Mouse (Mus musculus): Measurements from ENCODE around the gene Fam24a. TPM values are rescaled to one million over a fixed set of nuclear protein-coding genes. Genes with fewer than 3 reads are reported as not detected.

Fam24a gene
- total RNA-seq (2023), result not detected

DNA sequence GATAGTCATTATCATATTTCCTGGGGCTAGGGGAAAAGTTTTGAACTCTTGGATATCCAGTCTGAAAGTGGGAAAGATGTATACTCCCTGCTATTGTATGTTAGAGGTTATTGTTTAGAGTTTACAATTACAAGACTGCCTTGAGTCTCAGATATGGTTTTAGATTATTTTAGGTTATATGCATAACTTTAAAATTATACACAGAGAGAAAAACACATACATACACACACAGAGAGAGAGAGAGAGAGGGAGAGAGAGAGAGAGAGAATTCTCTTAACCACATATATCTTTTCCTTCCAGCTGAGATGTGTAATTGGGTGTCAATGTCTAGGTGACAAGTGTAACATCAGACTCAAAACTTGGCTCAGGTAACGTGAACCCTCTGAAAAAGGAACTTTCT lies at the start of gene Fam24a:
TSS of gene Fam24a (plus strand) at position 301 of the 400 bp plus-strand sequence.

DNA sequence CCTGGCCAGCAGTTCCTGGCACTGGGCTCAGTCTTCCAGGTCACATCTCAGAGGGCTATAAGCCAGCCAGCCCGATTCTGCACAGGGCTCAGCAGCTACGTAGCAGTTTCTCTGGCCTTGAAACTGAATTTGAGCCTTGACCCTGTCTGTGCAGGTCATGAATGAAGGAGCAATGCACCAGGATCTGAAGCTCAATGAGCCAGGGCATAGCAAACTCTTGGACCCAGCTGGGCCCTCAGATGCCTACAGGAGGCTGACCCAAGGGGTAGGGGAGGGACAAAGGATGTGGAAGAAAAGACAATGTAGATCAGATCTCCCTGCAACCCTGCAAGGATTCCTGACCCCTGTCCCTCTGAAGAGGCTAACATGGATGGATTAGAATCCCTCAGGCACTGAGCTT lies 11.5 kb upstream of the Fam24a start, which contains the start of gene Cuzd1:
TSS of gene Cuzd1 (minus strand) at position 101 of the 400 bp plus-strand sequence.

DNA sequence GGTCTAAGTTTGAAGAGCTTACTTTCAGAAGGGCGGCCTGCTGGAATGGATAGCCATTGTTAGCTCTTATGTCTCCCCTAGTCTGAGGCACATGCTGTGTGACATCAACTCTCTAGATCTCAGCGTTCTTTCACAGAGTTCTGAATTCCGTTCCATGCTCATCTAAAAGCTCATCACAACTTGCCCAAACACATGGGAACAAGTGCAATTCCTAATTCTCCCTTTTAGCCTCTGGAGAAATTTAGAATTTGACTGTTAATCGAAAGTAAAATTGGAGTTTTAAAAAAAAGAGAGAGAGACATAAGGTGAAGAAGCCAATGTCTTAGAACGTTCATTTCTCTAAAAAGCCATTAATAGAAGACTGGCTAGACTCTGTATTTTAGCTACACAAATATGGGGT lies 4.2 kb upstream of the Fam24a start, which contains the start of gene Fam24b:
TSS of gene Fam24b (minus strand) at position 101 of the 400 bp plus-strand sequence.

DNA sequence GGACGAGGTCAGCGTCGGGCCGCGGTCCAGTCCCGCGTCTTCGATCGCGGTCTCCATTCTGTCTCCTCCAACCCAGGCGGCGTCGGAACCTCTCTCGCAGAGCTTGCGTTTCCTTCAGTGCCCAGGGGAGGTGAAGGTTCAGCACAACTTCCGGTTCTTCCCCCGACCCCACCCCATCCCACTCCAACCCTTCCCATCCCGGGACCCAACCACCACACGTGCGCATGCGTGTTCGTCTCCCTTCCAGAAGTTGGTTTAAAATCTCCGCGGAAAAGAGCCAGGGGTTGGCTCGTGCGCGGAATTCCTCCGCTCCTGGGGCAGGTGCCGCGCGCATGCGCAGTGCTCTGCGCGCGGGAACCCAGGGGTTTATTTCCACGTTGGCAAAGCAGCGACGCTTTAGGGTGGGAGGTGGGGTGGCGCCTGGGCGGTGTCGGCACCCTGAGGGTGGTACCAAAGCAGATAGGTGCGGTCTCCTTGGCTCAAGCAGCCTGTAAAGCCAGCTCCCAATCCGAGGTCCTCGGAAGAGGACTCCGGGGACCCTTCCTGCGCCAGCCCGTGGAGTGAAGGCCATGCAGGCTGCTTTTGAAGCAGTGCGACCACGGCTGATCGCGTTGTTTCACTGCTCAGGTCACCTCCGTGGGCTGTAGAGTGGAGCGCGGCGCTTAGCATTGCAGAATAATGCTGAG lies 29.1 kb downstream of the Fam24a start, which contains the start of gene 2310057M21Rik:
TSS of gene 2310057M21Rik (minus strand) at position 145 of the 686 bp plus-strand sequence.

DNA sequence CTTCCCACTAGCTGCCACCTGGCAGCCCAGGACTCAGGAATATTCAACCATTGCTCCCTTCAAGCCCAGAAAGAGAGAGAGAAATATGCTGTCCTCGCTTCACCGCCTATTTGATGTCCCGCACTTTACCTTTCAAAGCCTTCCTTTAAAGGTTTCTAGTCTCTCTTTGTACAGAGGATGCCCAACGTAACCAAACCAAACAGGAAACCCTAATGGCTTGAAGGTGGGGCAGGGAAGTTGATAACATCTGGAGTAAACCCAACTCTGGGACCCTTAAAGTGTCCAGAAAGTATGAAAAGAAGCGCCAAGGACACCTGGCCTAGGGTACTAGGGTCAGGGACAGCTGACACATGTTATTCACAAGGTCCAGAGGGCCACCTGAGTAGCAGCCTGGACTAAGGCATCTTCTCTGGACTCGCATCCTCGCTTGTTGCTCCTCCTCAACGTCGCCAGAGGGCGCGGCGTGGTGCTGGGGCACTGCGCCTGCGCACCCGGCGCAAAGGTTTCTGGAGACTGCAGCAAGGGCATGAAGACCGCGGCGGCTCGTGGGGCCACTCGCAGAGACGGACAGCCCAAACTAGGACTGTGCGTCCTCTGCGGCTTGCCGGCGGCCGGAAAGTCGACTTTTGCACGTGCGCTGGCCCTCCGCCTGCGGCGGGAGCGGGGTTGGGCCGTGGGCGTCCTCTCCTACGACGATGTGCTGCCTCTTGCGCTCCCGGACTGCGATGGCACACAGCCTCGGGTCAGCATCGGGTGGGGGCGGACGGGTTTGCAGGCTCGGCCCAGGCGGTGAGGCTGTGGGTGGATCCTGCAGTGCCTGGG lies 37.2 kb downstream of the Fam24a start, which contains the start of gene Pstk:
TSS of gene Pstk (plus strand) at position 494 of the 822 bp plus-strand sequence.

Other genes starting within 250 kb of the Fam24a start
- gene 4933402N03Rik, start 187.6 kb upstream of the Fam24a start, total RNA-seq (2023), result not detected
- gene 5430419D17Rik, start 159.5 kb upstream of the Fam24a start, total RNA-seq (2023), result not detected
- gene Cuzd1, start 11.6 kb upstream of the Fam24a start, total RNA-seq (2023), result not detected
- gene Fam24b, start 4.3 kb upstream of the Fam24a start, total RNA-seq (2023), result not detected
- gene 2310057M21Rik, start 28.9 kb downstream of the Fam24a start, total RNA-seq (2023), result 20.6 TPM
- gene Pstk, start 37.3 kb downstream of the Fam24a start, total RNA-seq (2023), result 32.7 TPM
- gene Ikzf5, start 76.7 kb downstream of the Fam24a start, total RNA-seq (2023), result 73.7 TPM
- 19.0 TPM for gene Acadsb, start 76.7 kb downstream of the Fam24a start, total RNA-seq (2023)
- gene Hmx3, start 209.0 kb downstream of the Fam24a start, total RNA-seq (2023), result not detected
- not detected for gene Hmx2, start 214.9 kb downstream of the Fam24a start, total RNA-seq (2023)
- 47.1 TPM for gene Bub3, start 226.4 kb downstream of the Fam24a start, total RNA-seq (2023)

Measured in CD8-positive naive resting alpha-beta T cell, adult 57 days (primary cell).